Mouse (Mus musculus): Measurements from ENCODE around the gene Mpp6.

The Mpp6 gene

DNA sequence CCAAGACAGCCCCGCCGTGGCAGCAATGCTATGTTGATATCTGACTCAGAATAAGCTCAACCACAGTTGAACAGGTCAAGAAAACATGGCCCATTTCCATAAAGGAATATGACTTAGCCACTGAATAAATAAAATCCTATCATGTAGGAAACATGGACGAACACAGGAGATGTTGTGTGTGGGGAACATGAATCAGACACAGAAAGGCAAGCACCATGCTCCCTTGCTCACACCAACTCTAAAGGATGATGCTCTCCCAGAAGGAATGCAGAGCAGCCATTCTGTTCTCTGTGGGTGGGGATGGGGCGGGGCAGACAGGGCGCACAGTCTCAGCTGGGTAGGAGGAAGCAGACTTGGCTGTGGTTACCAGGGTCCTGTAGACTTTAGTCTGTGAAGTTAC, 115.2 kb downstream of the Mpp6 start:
- no peak for DNase-seq (ENCODE audit: low read depth, low spot score)

GRCm38 (mm10) chr6:50228180-50228579, 118.1 kb downstream of the Mpp6 start:
- no peak for DNase-seq (ENCODE audit: low read depth, low spot score)

DNA sequence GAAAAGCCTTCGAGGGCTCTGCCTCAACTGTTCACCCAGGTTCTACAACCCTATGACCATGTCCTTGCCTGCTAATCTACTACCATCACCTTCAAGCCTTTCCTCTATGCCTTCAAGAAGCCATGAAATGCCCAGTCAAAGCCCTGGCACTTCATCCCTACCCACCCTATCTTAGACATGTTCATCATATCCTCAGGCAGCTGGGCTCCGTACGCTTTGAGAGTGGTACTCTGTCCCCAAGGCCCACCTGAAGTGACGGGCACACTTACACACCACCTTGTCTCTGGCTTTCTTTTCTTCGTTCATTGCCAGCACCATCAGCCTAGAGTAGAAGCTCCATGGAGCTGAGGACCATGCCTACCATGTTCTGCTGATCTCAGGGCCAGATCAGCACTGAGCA, 121.2 kb downstream of the Mpp6 start:
- no peak for DNase-seq (ENCODE audit: low read depth, low spot score)

GRCm38 (mm10) chr6:50232984-50233383, 122.9 kb downstream of the Mpp6 start:
- DNase-seq (ENCODE audit: low read depth, low spot score) = no peak

DNA sequence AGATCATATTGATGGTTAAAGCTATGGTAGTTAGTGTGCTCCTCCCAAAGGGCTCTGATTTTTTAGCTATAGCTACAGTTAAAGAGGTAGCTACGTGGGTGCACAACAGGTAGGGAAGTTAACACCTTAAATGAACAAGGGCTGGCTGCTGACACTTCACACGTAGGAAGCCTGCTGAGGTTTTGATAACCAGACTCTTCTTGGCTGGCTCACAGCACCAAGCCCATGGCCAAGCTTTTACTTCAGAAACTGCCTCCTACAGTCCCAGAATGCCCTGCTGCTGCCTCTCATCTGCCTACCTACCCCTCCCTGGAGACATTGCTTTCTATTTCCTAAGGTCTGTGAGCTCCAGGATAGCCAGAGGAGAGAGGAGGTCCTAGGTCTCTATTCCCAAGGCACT, 127.9 kb downstream of the Mpp6 start:
- no peak for DNase-seq (ENCODE audit: low read depth, low spot score)

- DNase-seq (ENCODE audit: low read depth, low spot score) = no peak
Observed at GRCm38 (mm10) chr6:50239902-50240301, 129.9 kb downstream of the Mpp6 start.

GRCm38 (mm10) chr6:50240437-50240836, 130.4 kb downstream of the Mpp6 start:
- DNase-seq (ENCODE audit: low read depth, low spot score) = no peak

GRCm38 (mm10) chr6:50244126-50244525, 134.1 kb downstream of the Mpp6 start:
- DNase-seq (ENCODE audit: low read depth, low spot score) = no peak

- DNase-seq (ENCODE audit: low read depth, low spot score) = no peak
Observed at GRCm38 (mm10) chr6:50244967-50245366, 134.9 kb downstream of the Mpp6 start.

GRCm38 (mm10) chr6:50247356-50247755, 137.3 kb downstream of the Mpp6 start:
- DNase-seq (ENCODE audit: low read depth, low spot score) = no peak

GRCm38 (mm10) chr6:50247791-50248190, 137.8 kb downstream of the Mpp6 start:
- DNase-seq (ENCODE audit: low read depth, low spot score) = no peak

Measured in retina, postnatal 7 days (tissue).